Mouse (Mus musculus): ENCODE results near the gene Zfp605. TPM values are rescaled to one million over a fixed set of nuclear protein-coding genes. Genes with fewer than 3 reads are reported as not detected.

Gene Zfp605
- polyA plus RNA-seq, 1 experiment from 2014 or later: 6.7 TPM

Other genes starting within 250 kb of the Zfp605 start
- gene Gm15446, start 186.7 kb upstream of the Zfp605 start, polyA plus RNA-seq (2015; fragmentation: Nextera tagmentation; extraction: Ambion mirVana): 0.88 and 1.1 TPM in 2 replicates
- gene Zfp932, start 113.6 kb upstream of the Zfp605 start, polyA plus RNA-seq (2015; fragmentation: Nextera tagmentation; extraction: Ambion mirVana): 30.0 and 31.3 TPM in 2 replicates
- gene Gm17655, start 37.6 kb upstream of the Zfp605 start, polyA plus RNA-seq (2015; fragmentation: Nextera tagmentation; extraction: Ambion mirVana): 4.0 and 4.8 TPM in 2 replicates
- gene Gm35315, start 15.7 kb upstream of the Zfp605 start, polyA plus RNA-seq (2015; fragmentation: Nextera tagmentation; extraction: Ambion mirVana): 1.1 TPM in 2 replicates
- 1.9 and 2.7 TPM in 2 replicates for gene Plcxd1, start 10.1 kb upstream of the Zfp605 start, polyA plus RNA-seq (2015; fragmentation: Nextera tagmentation; extraction: Ambion mirVana)
- gene Gtpbp6, start 1.9 kb upstream of the Zfp605 start, polyA plus RNA-seq (2015; fragmentation: Nextera tagmentation; extraction: Ambion mirVana): 32.0 and 42.1 TPM in 2 replicates
- 36.6 and 38.1 TPM in 2 replicates for gene Chfr, start 25.8 kb downstream of the Zfp605 start, polyA plus RNA-seq (2015; fragmentation: Nextera tagmentation; extraction: Ambion mirVana)
- 25.3 and 25.4 TPM in 2 replicates for gene Golga3, start 66.6 kb downstream of the Zfp605 start, polyA plus RNA-seq (2015; fragmentation: Nextera tagmentation; extraction: Ambion mirVana)
- 29.4 and 30.0 TPM in 2 replicates for gene Ankle2, start 120.9 kb downstream of the Zfp605 start, polyA plus RNA-seq (2015; fragmentation: Nextera tagmentation; extraction: Ambion mirVana)
- 65.6 and 67.2 TPM in 2 replicates for gene Pgam5, start 159.8 kb downstream of the Zfp605 start, polyA plus RNA-seq (2015; fragmentation: Nextera tagmentation; extraction: Ambion mirVana)
- 8.1 and 11.0 TPM in 2 replicates for gene Pxmp2, start 176.1 kb downstream of the Zfp605 start, polyA plus RNA-seq (2015; fragmentation: Nextera tagmentation; extraction: Ambion mirVana)
- 32.6 and 35.5 TPM in 2 replicates for gene Pole, start 176.2 kb downstream of the Zfp605 start, polyA plus RNA-seq (2015; fragmentation: Nextera tagmentation; extraction: Ambion mirVana)
- 2.6 and 3.1 TPM in 2 replicates for gene P2rx2, start 233.1 kb downstream of the Zfp605 start, polyA plus RNA-seq (2015; fragmentation: Nextera tagmentation; extraction: Ambion mirVana)
- not detected in 2 replicates for gene Lrcol1, start 234.6 kb downstream of the Zfp605 start, polyA plus RNA-seq (2015; fragmentation: Nextera tagmentation; extraction: Ambion mirVana)

All from embryonic facial prominence, embryonic 13.5 days (tissue).